Mouse (Mus musculus): ENCODE results near the gene Ccdc167.
"Not testable (repeated sequence)": the region's sequence is repeated elsewhere in the genome, so short reads cannot be mapped to it uniquely, and the experiment has no call there.

The Ccdc167 gene

DNA sequence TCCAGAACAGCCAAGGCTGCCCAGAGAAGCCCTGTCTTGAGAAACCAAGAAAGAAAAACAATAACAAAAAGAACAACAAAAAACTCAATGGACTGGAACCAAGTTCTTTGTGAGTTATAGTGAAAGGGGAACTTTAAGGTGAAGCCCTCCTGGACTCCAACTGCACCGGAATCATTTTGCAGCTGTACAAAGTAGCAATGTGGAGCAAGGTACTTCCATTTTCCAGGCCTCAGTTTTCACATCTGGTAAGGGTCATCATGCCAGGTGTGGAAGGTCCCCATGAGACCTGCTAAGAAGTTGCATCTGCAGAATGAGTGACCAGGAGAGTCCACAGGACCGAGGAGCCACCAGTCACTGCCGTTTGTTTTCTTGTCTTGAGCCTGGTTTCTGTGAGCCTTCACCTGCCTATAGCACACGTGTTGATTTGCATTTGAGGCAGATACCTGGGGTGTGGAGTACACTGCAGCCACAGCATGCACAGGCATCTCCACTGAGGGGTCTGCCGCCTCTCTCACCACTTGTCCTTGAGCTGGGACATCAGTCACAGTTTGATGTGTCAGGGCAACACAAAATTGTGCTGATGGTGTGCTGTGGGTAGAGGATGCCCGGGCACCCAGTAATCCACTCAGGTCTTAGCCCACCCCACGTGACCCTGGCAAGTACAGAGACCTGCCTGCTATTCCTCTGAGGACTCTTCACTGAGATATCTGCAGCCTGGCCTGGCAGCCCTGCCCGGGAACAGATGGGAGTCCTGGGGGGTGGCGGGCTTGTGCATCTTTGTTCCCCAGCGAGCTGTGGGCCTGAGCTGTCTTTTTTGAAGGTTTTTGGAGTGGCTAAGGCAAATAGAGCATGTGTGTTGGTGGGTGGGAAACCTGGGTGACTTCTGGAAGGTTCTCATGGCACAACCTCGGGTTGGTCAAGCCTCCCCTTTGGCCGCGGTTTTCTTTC is 3.1 kb upstream of the Ccdc167 start:
- no peak for DNase-seq (ENCODE audit: extremely low read depth, low read depth)

GRCm38 (mm10) chr17:29718660-29719059 is 1.8 kb upstream of the Ccdc167 start:
- no peak for DNase-seq (ENCODE audit: extremely low read depth, low read depth)

GRCm38 (mm10) chr17:29713734-29714133 is 3.1 kb downstream of the Ccdc167 start:
- not testable (repeated sequence) for DNase-seq (ENCODE audit: extremely low read depth, low read depth)

GRCm38 (mm10) chr17:29712565-29712964 is 4.3 kb downstream of the Ccdc167 start:
- no peak for DNase-seq (ENCODE audit: extremely low read depth, low read depth)

- no peak for DNase-seq (ENCODE audit: extremely low read depth, low read depth)
Observed at GRCm38 (mm10) chr17:29711745-29712431, 5.0 kb downstream of the Ccdc167 start.

DNA sequence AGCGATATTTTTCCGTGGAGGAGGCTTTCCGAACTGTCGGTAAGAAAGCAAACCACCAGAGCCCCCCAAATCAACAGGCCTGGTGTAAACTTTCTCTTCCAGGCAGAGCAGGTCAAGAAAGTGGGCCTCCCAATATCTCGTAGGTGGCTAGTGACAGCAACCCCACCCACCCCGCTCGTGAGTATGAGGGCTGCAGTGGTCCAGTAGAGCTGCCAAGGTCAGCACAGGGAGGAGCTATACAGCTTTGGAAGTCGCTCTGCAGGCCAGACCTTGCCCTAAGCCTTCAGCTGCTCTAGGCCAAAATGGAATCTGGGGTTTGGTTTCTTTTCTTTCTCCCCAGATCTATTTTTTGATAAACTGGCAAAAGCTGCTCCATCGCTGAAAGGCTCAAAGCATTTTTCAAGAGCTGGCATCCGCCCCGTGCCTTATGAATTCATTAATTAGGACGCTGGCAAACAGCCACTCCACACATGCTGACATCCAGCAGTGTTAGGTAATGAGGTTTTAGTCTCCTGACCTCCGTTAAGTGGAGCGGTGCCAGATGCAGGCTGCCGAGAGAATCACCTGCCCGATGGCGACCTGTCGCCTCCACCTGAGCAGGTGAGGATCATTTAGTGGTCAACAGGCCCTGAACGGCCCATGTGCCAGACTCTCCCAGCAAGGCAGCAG is 5.6 kb downstream of the Ccdc167 start:
- no peak for DNase-seq (ENCODE audit: extremely low read depth, low read depth)

DNA sequence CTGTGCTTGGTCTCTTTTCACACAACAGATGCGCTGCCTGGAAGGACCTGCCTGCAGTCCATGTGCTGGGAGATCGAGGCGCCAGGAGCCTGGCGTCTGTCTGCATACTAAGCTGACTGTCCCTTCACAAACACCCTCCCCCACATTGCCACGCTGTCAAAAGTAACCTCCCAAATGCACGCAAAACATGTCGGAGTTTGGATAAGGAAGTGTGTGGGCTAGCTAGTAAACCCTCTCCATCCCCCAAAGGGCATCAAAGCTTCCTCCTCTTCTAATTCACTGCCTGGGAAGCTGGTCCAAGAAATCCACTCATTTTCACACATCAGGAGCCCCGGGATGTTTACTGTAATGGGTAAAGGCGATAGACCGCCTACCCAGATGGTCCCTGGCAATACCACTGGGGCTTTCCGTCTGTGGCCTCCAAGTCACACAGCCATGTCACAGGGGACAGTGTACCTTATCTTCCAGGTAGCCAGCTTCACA is 6.2 kb downstream of the Ccdc167 start:
- no peak for DNase-seq (ENCODE audit: extremely low read depth, low read depth)

DNA sequence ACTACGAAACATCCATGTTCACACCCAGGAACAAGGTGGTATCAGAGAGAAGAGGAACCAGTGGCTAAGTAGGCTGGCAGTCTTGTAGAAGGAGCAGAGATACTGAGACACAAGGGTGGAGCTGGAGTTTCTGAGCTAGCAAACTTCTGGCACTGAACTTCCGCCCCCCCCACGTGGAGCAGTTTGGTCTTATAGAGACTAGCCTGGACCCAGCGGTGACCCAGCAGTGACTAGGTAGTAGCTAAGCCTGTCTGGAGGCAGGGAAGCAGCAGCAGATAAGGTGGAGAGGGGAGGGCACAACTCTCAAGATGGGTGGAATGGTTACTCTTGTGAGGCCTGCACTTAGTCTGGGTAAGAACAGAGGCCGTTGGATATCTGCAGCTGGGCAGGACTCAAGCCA is 8.1 kb downstream of the Ccdc167 start:
- DNase-seq (ENCODE audit: extremely low read depth, low read depth) = peak; percentile 73

DNA sequence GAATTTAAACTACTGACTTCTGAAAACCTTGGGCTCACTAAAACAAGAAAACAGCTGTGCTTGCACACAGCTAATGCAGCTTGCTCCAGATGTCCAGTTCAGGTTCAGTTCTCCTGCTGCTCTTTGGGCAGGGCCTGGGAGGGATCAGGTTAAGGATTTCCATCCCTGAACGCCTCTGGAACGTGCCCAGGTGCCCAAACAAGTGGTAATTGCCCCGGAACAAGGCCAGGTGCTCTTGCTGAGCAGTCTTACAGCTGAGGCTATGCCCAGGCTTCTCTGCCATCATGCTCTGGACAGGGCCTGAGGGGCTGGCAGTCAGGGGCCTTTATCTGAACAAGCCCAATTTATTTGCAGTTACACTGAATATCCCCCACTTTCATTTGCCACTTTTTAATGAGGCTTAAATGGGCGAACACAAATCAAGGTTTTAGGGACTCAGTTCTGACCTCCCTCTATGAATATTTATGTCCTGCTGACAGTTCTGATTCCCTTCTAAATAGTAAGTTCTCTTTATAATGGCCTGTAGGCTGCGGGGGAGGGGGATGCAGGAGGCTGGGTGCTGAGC is 9.8 kb downstream of the Ccdc167 start:
- no peak for DNase-seq (ENCODE audit: extremely low read depth, low read depth)

GRCm38 (mm10) chr17:29705881-29706280 is 11.0 kb downstream of the Ccdc167 start:
- DNase-seq (ENCODE audit: extremely low read depth, low read depth) = no peak

GRCm38 (mm10) chr17:29704781-29705180 is 12.1 kb downstream of the Ccdc167 start:
- no peak for DNase-seq (ENCODE audit: extremely low read depth, low read depth)

- peak; percentile 80 for DNase-seq (ENCODE audit: extremely low read depth, low read depth)
Observed at GRCm38 (mm10) chr17:29702938-29703710, 13.7 kb downstream of the Ccdc167 start.

GRCm38 (mm10) chr17:29700573-29700972 is 16.3 kb downstream of the Ccdc167 start:
- DNase-seq (ENCODE audit: extremely low read depth, low read depth) = no peak

DNA sequence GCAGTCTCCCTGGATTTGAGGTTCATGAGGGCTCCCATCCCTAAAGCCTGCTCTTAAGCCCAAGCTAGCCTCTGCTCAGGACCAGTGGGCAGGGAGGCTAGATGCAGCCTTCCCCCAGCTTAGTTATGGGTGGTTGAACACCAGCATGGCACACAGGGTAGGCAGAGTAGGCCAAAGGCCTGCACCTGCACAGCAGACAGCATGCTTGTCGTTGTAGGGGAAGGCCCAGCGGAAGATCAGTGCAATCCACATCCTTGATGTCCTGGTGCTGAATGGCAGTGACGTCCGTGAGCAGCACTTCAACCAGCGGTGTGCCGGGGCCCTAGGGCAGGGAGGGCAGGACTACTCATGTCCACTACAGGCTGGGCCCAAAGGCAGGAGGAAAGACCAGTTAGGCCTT is 18.4 kb downstream of the Ccdc167 start:
- no peak for DNase-seq (ENCODE audit: extremely low read depth, low read depth)

GRCm38 (mm10) chr17:29696940-29697339 is 19.9 kb downstream of the Ccdc167 start:
- no peak for DNase-seq (ENCODE audit: extremely low read depth, low read depth)

DNA sequence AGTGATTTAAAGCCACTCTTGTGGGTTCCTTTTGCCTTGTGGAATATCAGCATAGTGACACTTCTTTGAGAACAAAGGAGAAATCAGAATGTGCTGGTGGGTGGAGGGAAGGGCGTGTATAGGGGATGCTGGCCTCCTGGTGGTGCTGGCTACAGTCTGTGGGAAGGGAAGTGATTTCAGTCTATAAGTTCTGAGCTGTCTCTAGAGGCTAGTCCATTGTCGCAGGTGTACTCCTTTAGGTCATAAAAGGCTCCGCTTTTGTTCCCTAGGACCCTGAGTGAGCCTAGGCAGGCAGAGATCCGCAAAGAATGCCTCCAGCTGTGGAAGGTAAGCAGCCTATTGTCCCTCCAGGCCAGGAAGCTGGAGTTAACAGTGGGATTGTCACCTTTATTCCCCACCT is 22.3 kb downstream of the Ccdc167 start:
- DNase-seq (ENCODE audit: extremely low read depth, low read depth) = no peak

DNA sequence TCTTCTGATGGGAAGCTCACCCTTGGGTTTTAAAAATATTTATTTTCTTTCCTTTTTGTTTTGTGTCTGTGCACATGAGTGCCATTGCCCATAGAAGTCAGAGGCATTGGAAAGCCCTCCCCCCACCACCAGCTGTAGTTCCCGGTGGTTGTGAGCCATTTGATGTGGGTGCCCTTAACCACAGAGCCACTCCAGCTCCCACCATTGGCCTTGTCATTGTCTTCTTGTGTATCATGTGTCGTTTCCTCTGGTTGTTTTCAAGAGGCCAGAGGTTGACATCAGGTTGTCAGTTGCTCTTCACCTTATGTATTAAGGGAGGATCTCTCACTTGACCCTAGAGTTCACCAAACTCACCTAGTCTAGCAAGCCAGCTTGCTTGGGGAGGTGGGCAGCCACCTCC is 23.3 kb downstream of the Ccdc167 start:
- DNase-seq (ENCODE audit: extremely low read depth, low read depth) = no peak

DNA sequence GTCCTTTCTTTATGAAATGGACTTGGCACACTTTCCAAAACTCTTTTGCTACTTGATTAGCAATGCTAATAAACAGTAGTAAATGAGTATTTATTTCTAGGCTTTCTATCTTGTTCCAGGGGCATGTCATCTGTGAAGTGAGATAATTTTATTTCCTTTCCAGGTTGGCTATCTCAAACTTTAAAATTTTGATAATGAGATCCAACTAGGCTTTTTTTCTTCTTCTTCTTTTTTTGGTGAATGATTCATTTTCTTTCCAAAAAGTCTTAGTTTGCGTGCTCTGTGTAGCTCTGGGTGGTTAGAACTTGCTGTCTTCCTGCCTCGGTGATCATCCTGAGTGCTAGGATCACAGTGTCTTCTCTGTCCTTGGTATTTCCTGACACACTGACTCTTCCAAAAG is 24.0 kb downstream of the Ccdc167 start:
- no peak for DNase-seq (ENCODE audit: extremely low read depth, low read depth)

DNA sequence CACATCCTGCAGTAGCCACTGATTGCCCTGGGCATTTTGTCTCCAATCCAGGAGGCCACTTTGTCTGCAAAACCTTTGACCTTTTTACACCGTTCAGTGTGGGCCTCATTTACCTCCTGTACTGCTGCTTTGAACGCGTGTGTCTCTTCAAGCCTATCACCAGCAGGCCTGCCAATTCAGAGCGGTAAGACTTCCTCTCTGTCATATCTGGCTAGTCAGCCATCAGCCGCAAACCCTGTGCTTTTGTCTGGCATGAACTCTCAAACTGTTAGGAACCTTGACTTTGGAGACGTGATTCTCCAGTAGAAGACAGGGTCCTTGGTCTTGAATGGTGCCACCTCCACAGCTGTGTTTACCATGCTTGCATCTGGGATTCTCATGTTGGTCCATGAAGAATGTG is 26.6 kb downstream of the Ccdc167 start:
- no peak for DNase-seq (ENCODE audit: extremely low read depth, low read depth)

DNA sequence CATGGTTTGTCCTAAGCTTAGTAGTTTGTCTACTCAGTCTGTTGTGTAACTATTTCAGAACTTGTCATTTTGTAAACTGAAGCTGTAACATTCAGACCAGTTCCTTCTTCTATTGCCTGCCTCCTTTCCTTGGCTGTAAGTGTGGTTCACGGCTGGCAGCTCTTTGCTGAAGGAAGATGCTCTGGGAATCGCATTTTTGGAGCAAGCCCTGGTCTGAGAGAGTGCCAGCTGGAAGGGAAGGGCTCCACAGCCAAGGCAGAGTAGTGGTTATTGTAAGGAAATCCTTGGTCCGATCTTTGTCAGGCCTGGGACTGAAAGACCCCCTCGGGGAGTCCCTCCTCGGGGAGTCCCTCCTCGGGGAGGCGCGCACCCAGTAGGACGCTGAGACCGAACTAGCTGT is 28.2 kb downstream of the Ccdc167 start:
- DNase-seq (ENCODE audit: extremely low read depth, low read depth) = no peak

DNA sequence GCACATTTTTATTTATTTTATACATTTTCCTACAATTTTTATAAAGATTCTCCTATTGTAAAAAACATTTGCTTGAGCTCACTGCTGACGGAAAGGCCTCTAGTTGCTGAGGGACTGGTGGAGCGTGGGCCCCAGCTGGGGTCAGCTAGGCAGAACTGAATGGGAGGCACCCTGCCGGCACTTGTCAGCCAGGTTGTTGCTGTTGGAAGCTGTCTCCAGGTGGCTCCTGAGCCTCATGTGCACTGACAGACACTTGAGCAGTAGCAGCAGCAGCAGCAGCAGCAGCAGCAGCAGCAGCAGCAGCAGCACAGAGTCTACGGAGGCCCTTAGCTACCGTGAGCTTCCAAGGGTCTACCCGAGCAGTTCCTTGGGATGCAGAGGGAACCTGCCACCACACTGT is 29.5 kb downstream of the Ccdc167 start:
- no peak for DNase-seq (ENCODE audit: extremely low read depth, low read depth)
